Mouse (Mus musculus): ENCODE measurements around the gene Cdk14.

- TF ChIP-seq CTCF (IDR thresholded peaks at IDR 0.05; ENCODE audit: extremely low read depth, insufficient read depth, insufficient read length, insufficient replicate concordance): no peak
- TF ChIP-seq POLR2A (IDR thresholded peaks at IDR 0.05; ENCODE audit: low read depth, low read length): no peak
These were observed 78.5 kb downstream of the Cdk14 start for GRCm38 (mm10) chr5:5341611-5342010.

Measured in spleen, adult 2 months (tissue).